Mouse (Mus musculus) MEL (cell line): ENCODE measurements around the gene Gmppa.

Experiments
- CHD2 ChIP-seq: IDR thresholded peaks from 2 replicates; pipeline ENCODE4 v1.6.1; 2011; ENCODE audit warnings: low read length, improper control_type of control experiment
- CTCF ChIP-seq, 3 experiments: IDR thresholded peaks in 2 of 3; conservative IDR thresholded peaks in 1 of 3; 2 replicates each; pipeline ENCODE4 v1.5.1; 2011 to 2012; ENCODE audit warnings: low read length in 3 of 3, low read depth in 2 of 3, mild to moderate bottlenecking in 2 of 3, improper control_type of control experiment in 1 of 3, inconsistent platforms in 1 of 3, mixed read lengths in 1 of 3, moderate library complexity in 1 of 3; ENCODE audit not compliant: control insufficient read depth in 1 of 3, insufficient read depth in 1 of 3, poor library complexity in 1 of 3, severe bottlenecking in 1 of 3
- ELF1 ChIP-seq: IDR thresholded peaks from 2 replicates; pipeline ENCODE4 v1.6.1; 2014; ENCODE audit warnings: low read depth, mild to moderate bottlenecking, inconsistent platforms, low read length, improper control_type of control experiment, moderate library complexity
- MAFK ChIP-seq: IDR thresholded peaks from 2 replicates; pipeline ENCODE4 v1.6.1; 2011; ENCODE audit warnings: low read depth, mild to moderate bottlenecking, low read length, improper control_type of control experiment, borderline replicate concordance
- MAZ ChIP-seq: IDR thresholded peaks from 2 replicates; pipeline ENCODE4 v1.6.1; 2012; ENCODE audit warnings: low read depth, mild to moderate bottlenecking, inconsistent platforms, low read length, improper control_type of control experiment
- MYC ChIP-seq: IDR thresholded peaks from 2 replicates; pipeline ENCODE4 v1.6.1; 2011; ENCODE audit warnings: low read depth, mild to moderate bottlenecking, low read length, improper control_type of control experiment, moderate library complexity
- NRF1 ChIP-seq: IDR thresholded peaks from 2 replicates; pipeline ENCODE4 v1.6.1; 2014; ENCODE audit warnings: low read depth, mild to moderate bottlenecking, inconsistent platforms, low read length, improper control_type of control experiment, moderate library complexity; ENCODE audit not compliant: poor library complexity, insufficient read depth, severe bottlenecking
- POLR2A ChIP-seq, 2 experiments: IDR thresholded peaks; 2 replicates each; pipeline ENCODE4 v1.6.1; 2011 to 2012; ENCODE audit warnings: low read length in 2 of 2, mild to moderate bottlenecking in 2 of 2, control low read depth in 1 of 2, improper control_type of control experiment in 1 of 2, low read depth in 1 of 2, moderate library complexity in 1 of 2; ENCODE audit not compliant: control insufficient read depth in 1 of 2, insufficient read depth in 1 of 2, poor library complexity in 1 of 2
- RCOR1 ChIP-seq: IDR thresholded peaks from 2 replicates; pipeline ENCODE4 v1.6.1; 2012; ENCODE audit warnings: low read depth, mild to moderate bottlenecking, inconsistent platforms, low read length, improper control_type of control experiment
- ZMIZ1 ChIP-seq: IDR thresholded peaks from 2 replicates; pipeline ENCODE4 v1.6.1; 2012; ENCODE audit warnings: low read depth, mild to moderate bottlenecking, inconsistent platforms, low read length, improper control_type of control experiment, moderate library complexity

- TF ChIP-seq MYC (no peak), ZMIZ1 (no peak), CTCF (IDR thresholded peaks at IDR 0.05 in 2 of 3, conservative IDR thresholded peaks at IDR 0.05 in 1 of 3; ENCODE audit: control insufficient read depth in 1 of 3, insufficient read depth in 1 of 3, low read depth in 2 of 3, low read length in 3 of 3, poor library complexity in 1 of 3, severe bottlenecking in 1 of 3) (no peak), MAZ (no peak), POLR2A (IDR thresholded peaks at IDR 0.05; ENCODE audit: control insufficient read depth in 1 of 2, insufficient read depth in 1 of 2, low read depth in 1 of 2, low read length in 2 of 2, poor library complexity in 1 of 2) (no peak), MAFK (no peak), CHD2 (no peak), ELF1 (no peak), NRF1 (no peak), RCOR1 (no peak)
Measured at GRCm38 (mm10) chr1:75422216-75422822, 13.4 kb upstream of the Gmppa start.
